Mouse (Mus musculus) heart, embryonic 15.5 days (tissue): ENCODE data around the gene Tbx4. TPM values are rescaled to one million over a fixed set of nuclear protein-coding genes. Genes with fewer than 3 reads are reported as not detected.
A peak's percentile ranks its signal among the peaks of the same experiment; 100 is the strongest.

Experiments used
- ATAC-seq: fragments of 200-750 bp; cut with Nextera tagmentation; replicated peaks from 2 replicates; pipeline ENCODE4 v1.8.0; 2017; ENCODE audit warnings: low read depth, moderate TSS enrichment; ENCODE audit not compliant: insufficient number of reproducible peaks, insufficient read depth, low FRiP score
- H3K27ac ChIP-seq: fragments of 300-500 bp; sonication (generic); 2 replicates; pipeline ENCODE4 v1.5.1; 2015; ENCODE audit warnings: mild to moderate bottlenecking, inconsistent platforms
- H3K27me3 ChIP-seq: fragments of 300-500 bp; sonication (generic); 2 replicates; pipeline ENCODE4 v1.6.1; 2015; ENCODE audit warnings: inconsistent platforms
- H3K36me3 ChIP-seq: fragments of 300-500 bp; sonication (generic); 2 replicates; pipeline ENCODE4 v1.6.1; 2015; ENCODE audit warnings: mild to moderate bottlenecking, inconsistent platforms
- H3K4me1 ChIP-seq: fragments of 300-500 bp; sonication (generic); replicated peaks from 2 replicates; pipeline ENCODE4 v1.6.1; 2015; ENCODE audit warnings: inconsistent platforms
- H3K4me2 ChIP-seq: fragments of 300-500 bp; sonication (generic); 2 replicates; pipeline ENCODE4 v1.6.1; 2015; ENCODE audit warnings: inconsistent platforms, mild to moderate bottlenecking, moderate library complexity
- H3K4me3 ChIP-seq: fragments of 300-500 bp; sonication (generic); 2 replicates; pipeline ENCODE4 v1.5.1; 2015; ENCODE audit warnings: mild to moderate bottlenecking, inconsistent platforms
- H3K9ac ChIP-seq: fragments of 300-500 bp; sonication (generic); 2 replicates; pipeline ENCODE4 v1.6.1; 2015; ENCODE audit warnings: mild to moderate bottlenecking, inconsistent platforms
- H3K9me3 ChIP-seq: fragments of 300-500 bp; sonication (generic); replicated peaks from 2 replicates; pipeline ENCODE4 v1.6.1; 2016; ENCODE audit warnings: inconsistent platforms
- WGBS: fragments of 180-500 bp; shearing (Covaris S2); methylation state at CpG from one replicate; pipeline ENCODE4 v1.1.7; 2015; ENCODE audit warnings: mixed read lengths; 5-methylcytosine and 5-hydroxymethylcytosine counted together
- polyA plus RNA-seq: library from polyadenylated mRNA; unstranded; fragments of >200 nt; fragmentation: Nextera tagmentation; extraction: Ambion mirVana; gene quantifications from 2 replicates; pipeline ENCODE4 v1.2.1, GENCODE M21; 2015

Tbx4 gene
- polyA plus RNA-seq, 1 experiment from 2014 or later: 1.6 TPM

DNA sequence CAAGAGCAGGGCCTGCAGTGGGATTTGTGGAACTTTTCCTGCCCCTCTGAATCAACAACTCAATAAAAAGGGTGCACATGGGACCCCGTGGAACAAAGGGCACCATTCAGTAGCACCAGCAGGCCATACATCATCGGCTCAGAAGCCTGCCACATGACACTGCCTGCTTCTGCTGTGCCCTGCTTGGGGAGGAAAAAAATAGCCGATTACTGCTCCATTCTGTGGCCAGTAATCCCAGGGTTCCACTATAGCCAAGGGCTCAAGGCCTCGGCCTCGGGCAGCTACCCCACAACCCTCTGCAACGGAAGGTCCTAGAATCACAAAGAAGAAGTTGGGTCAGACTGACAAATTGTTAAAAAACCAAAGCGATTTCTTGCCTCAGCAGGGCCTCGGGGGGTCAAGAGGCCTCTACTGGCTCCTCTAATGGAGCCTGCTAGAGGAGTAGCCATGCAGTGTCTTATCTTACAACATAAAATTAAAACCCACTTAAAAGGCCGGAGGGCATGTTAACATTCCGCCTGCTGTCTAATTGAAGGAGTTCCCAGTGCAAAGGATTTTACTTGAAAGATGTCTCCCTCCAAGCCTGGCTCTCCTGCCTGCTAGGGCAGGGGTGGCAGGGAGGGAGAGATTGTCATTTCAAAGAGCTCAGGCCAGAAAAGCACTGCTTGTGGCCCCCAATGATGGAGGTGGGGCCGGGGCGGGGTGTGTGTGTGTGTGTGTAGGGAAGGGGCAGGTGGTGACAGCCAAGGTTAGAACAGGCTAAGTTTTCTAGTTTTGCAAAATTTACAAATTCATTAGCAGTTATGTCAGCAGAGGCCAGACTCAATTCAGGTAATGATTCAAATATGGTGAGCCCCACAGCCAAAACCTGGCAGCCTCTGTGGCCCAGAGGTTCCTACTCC lies 31.1 kb downstream of the Tbx4 start:
- Histone ChIP-seq H3K9ac (no peak overlapping the region), H3K27me3 (peaks cover 42% of the 10 kb centered on the region)
- ATAC-seq: no peak

DNA sequence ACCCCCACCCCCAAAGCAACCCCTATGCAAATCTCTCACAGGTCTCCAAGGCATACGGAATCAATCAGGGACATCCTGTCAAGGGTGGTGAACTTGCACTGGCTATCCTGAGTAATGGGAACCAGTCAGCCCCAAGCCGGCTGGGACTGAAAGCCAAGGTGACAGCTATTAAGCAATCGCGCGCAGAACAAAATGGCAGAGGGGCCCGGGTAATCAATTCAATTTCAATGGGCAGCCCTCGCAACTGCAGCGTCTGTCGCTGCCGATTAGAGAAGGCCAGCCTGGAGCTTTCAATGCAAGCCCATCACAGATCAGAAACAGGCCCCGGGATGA lies 31.7 kb downstream of the Tbx4 start:
- H3K36me3 ChIP-seq: no peaks in the 10 kb centered on the region
- no peak overlapping the region for H3K9ac ChIP-seq
- ATAC-seq: no peak
- H3K4me1 ChIP-seq: peaks cover 2% of the 10 kb centered on the region; the same call in 1 of the 2 replicates
- WGBS: 28% methylated on average over 11 of the region's 11 CpGs
- peaks cover 48% of the 10 kb centered on the region for H3K27me3 ChIP-seq
- no peak overlapping the region for H3K4me2 ChIP-seq
- no peak overlapping the region for H3K27ac ChIP-seq
- H3K4me3 ChIP-seq: no peak overlapping the region
- no peaks in the 10 kb centered on the region for H3K9me3 ChIP-seq

More for the DNA sequence above, 31.1 kb downstream of the Tbx4 start:
- no peak overlapping the region for H3K4me3 ChIP-seq
- no peaks in the 10 kb centered on the region for H3K36me3 ChIP-seq
- no peak overlapping the region for H3K4me2 ChIP-seq
- H3K9me3 ChIP-seq: no peaks in the 10 kb centered on the region
- WGBS: 55% methylated on average over 12 of the region's 12 CpGs
- H3K27ac ChIP-seq: no peak overlapping the region
- H3K4me1 ChIP-seq: peaks cover 2% of the 10 kb centered on the region; the same call in 1 of the 2 replicates

DNA sequence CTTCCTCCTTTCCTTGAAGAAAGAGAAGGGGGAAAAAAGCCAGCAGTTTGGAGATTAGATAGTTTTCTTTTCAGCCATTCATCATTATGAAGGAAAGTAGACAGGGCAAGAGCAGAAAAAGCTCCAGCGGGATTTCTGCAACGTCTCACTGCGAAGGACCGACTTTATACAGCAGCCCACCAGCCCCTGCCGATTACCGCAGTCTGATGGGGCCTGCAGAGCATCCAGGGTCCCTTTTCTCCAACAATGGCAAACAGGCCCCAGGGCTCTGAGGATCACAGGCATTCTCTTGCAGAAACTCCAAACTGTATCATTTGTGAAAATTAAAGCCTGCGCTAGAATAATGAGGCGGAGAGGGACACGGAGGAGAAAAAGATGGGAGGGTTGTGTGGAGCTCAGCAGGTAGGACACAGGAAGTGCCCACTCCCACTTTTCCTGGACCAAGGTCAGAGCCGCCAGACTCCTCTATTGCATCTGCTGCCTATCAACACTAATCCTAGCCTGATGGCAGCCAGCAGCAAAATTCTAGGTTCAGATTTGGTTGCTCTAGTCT lies 32.2 kb downstream of the Tbx4 start:
- Histone ChIP-seq H3K4me2 (no peak overlapping the region), H3K9me3 (no peaks in the 10 kb centered on the region), H3K36me3 (no peaks in the 10 kb centered on the region), H3K27me3 (peaks cover 53% of the 10 kb centered on the region), H3K4me3 (no peak overlapping the region), H3K9ac (no peak overlapping the region), H3K27ac (no peak overlapping the region), H3K4me1 (peaks cover 2% of the 10 kb centered on the region; the same call in 1 of the 2 replicates)
- ATAC-seq: no peak
- WGBS: 48% methylated on average over 10 of the region's 10 CpGs

DNA sequence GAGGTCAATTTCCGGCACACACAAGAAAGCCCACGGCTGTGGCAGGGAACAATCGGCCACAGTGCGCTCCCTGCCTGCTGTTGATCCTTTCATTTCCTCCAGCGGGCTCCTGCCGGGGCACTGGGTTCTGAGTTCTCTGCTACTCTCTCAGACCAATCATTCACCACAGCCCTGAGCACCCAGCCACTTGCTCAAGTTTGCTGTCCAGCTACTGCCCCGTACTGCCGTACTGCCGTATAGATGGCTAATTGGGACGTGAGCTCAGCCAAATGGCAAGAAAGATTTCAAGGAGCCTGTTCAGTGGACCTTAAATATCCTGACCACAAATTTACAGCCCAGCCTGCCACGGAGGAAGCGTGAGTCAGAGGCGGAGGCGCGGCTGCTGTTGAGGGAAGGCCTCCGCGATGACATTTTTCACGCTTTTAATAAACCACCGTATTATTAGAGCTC lies 39.1 kb downstream of the Tbx4 start:
- Histone ChIP-seq H3K4me3 (peak overlapping the region; percentile 37), H3K9ac (no peak overlapping the region), H3K9me3 (no peaks in the 10 kb centered on the region), H3K4me1 (peaks cover 12% of the 10 kb centered on the region), H3K4me2 (peak overlapping the region; percentile 59), H3K27ac (no peak overlapping the region), H3K27me3 (peaks cover 73% of the 10 kb centered on the region), H3K36me3 (no peaks in the 10 kb centered on the region)
- WGBS: 12% methylated on average over 19 of the region's 19 CpGs
- no peak for ATAC-seq

DNA sequence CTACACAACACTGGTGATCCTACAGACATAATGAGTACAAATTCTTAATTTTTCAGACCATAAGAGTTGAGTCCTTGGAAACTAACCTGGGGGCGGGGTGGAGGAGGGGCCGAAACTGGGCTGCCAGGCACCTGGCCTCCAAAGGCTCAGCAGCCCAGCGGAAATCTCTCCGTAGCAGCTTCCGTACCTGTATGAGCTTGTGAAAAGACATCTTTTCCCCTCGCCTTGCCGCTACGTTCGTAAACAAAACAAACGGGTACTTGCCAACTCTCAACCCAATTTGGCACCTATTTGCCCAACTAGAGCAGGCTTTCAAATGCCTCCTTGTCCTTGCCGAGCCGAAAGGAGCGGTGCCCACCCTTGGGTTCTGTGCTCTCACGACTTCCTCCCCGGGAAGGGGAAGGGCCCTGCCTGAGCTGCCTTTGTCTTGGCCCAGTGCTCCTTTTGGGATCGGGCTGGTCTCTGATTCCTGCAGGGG lies 40.1 kb downstream of the Tbx4 start:
- no peak for ATAC-seq
- WGBS: 14% methylated on average over 16 of the region's 16 CpGs
- Histone ChIP-seq H3K9ac (no peak overlapping the region), H3K4me3 (peak overlapping the region; percentile 15; the same call in 1 of the 2 replicates), H3K4me1 (peaks cover 12% of the 10 kb centered on the region), H3K27me3 (peaks cover 65% of the 10 kb centered on the region), H3K27ac (no peak overlapping the region), H3K4me2 (peak overlapping the region; percentile 52), H3K36me3 (no peaks in the 10 kb centered on the region), H3K9me3 (no peaks in the 10 kb centered on the region)

DNA sequence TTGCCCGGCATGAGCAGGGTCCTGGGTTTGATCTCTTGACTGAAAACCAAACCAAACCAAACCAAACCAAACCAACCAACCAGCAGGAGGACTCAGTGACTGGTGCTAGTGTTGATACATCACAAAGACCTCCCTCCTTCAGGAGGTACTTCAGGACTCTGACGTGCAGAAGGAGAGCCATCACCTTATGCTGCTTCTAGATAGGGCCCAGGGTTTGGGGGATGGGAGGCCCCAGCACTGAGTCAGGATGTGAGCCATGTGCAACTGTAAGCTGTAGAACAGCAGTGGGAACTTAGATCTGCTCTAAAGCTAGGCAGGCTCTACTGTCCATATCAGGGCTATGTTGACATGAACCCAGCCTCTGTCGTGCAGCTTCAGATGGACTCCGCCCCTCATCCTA lies 41.9 kb downstream of the Tbx4 start:
- 60% methylated on average over 4 of the region's 4 CpGs for WGBS
- Histone ChIP-seq H3K27ac (no peak overlapping the region), H3K4me1 (peaks cover 12% of the 10 kb centered on the region), H3K9me3 (no peaks in the 10 kb centered on the region), H3K27me3 (peaks cover 51% of the 10 kb centered on the region), H3K4me3 (no peak overlapping the region), H3K36me3 (no peaks in the 10 kb centered on the region), H3K9ac (no peak overlapping the region), H3K4me2 (no peak overlapping the region)
- ATAC-seq: no peak

DNA sequence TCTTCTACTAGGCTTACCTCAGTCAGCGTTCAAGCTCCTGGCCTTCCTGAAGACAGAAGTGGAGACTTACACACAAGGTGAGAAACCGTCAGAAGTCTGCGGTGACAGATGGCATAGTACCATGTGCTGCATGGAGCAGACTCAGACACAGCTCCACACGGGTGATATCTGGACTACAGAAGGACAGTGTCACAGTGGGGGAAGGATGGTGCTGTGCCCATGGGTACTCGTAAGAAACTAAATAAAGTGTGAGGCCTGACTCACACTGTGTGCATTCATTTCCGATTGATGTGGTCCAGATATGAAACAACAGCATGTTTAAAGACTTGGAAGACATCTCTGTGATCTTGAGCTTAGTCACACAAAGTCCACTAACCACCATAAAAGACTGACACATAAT lies 43.4 kb downstream of the Tbx4 start:
- no peak for ATAC-seq
- no peak overlapping the region for H3K27ac ChIP-seq
- no peak overlapping the region for H3K4me3 ChIP-seq
- no peaks in the 10 kb centered on the region for H3K36me3 ChIP-seq
- peaks cover 12% of the 10 kb centered on the region for H3K4me1 ChIP-seq
- peaks cover 44% of the 10 kb centered on the region for H3K27me3 ChIP-seq
- H3K9me3 ChIP-seq: no peaks in the 10 kb centered on the region
- no peak overlapping the region for H3K9ac ChIP-seq
- H3K4me2 ChIP-seq: no peak overlapping the region
- WGBS: 82% methylated on average over 6 of the region's 6 CpGs

DNA sequence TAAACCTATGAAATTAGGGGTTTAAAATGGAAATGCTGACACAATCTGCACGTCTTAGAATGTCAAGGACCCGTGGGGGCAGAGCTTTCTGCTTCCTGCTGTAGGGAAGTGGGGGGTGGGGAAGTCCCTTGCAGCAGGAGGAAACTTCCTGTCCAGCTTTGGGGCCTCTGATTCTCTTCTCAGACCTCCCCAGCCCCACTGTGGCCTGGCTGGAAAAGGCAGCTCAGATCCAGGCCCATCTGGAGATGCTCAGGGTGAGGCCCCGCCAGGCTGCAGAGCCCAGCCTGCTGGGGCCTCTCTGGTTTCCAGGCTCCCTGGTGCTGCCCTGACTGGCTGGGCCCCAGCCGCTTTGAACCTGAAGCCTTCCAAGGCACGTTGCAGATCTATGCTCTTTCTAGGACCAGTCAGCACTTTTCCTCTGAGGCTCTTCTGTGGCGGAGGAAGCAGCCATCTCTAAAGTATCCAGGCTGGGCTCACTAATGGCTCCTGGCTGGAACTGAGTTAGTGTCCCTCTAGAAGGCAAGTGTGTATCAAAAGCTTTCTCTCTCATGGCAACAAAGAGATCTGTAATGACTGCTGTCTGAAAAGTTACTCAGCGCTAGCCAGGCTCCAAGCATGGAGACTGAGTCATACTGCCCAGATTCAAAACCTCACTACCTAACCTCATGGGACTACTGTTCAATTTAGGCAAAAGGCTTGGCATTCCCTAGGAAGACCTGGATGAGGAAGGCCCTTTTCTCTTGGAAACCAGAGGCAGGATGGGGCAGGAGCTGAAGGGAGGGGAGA lies 55.8 kb downstream of the Tbx4 start:
- H3K4me3 ChIP-seq: no peak overlapping the region
- no peak for ATAC-seq
- H3K27me3 ChIP-seq: peaks cover 3% of the 10 kb centered on the region; the same call in 1 of the 2 replicates
- H3K27ac ChIP-seq: peak overlapping the region; percentile 26; the same call in 1 of the 2 replicates
- H3K4me1 ChIP-seq: peaks cover 5% of the 10 kb centered on the region
- no peak overlapping the region for H3K9ac ChIP-seq
- 34% methylated on average over 7 of the region's 7 CpGs for WGBS
- no peaks in the 10 kb centered on the region for H3K36me3 ChIP-seq
- no peak overlapping the region for H3K4me2 ChIP-seq
- no peaks in the 10 kb centered on the region for H3K9me3 ChIP-seq

DNA sequence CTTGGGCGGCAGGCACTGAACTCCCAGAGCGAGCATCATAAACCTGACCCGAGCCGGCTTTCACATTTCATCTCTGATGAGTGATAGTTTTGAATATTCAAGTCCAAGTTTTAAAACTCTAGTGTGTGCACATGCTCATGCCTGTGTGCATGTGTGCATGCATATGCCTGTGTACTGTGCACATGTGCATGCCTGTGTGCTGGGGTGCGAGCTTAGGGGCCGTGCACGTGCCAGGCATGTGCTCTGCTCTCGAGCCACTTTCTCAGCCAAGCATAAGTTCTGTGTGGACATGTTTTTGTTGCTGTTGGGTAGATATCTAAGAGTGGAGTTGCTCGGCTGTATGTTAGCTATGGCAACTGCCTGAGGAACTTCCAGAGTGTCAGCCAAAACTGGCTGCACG lies 62.5 kb downstream of the Tbx4 start:
- 72% methylated on average over 10 of the region's 10 CpGs for WGBS
- Histone ChIP-seq H3K27ac (no peak overlapping the region), H3K4me1 (no peaks in the 10 kb centered on the region), H3K9ac (no peak overlapping the region), H3K4me3 (no peak overlapping the region), H3K36me3 (no peaks in the 10 kb centered on the region), H3K4me2 (no peak overlapping the region), H3K27me3 (0 out of 2 replicates have a peak, but pooled peaks cover 3% of the 10 kb centered on the region), H3K9me3 (no peaks in the 10 kb centered on the region)
- ATAC-seq: no peak

DNA sequence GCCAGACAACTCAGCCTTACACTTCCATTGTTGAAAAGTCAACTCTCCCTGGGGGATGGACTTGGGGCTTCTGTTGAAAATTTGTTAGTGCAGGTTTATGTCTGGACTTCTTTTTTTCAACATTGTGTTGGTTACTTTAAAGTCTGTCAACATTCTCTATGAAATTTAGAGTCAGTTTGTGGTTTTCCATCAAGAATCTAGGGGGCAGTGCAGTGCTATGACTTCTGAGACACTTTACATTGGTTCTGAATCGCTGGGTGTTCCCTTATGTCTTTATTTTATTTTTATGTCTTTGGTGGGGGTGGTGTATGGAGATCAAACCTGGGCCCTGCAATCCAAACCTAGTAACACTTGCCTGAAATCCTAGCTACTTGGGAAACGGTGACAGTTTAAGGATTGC lies 63.5 kb downstream of the Tbx4 start:
- WGBS: 74% methylated on average over 2 of the region's 2 CpGs
- no peak overlapping the region for H3K4me3 ChIP-seq
- H3K9me3 ChIP-seq: no peaks in the 10 kb centered on the region
- H3K36me3 ChIP-seq: no peaks in the 10 kb centered on the region
- no peak overlapping the region for H3K4me2 ChIP-seq
- H3K9ac ChIP-seq: no peak overlapping the region
- H3K27ac ChIP-seq: no peak overlapping the region
- ATAC-seq: no peak
- 0 out of 2 replicates have a peak, but pooled peaks cover under 1% of the 10 kb centered on the region for H3K27me3 ChIP-seq
- no peaks in the 10 kb centered on the region for H3K4me1 ChIP-seq

DNA sequence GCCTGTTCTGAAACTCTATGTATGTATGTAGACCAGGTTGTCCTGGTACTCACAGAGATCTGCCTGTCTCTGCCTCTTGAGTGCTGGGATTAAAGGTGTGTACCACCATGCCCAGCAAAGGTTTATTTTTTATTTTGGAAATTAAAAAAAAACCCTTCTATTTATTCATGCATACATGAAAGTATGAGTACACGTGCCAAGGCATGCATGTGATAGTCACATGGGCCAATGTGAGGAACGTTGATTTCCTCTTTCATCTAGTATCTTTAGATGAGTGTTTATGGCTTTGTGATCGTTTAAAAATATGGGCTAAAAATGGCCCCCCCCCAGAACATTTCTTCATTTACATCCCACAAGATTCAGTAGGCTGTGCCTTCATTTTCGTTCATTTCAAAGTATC lies 66.3 kb downstream of the Tbx4 start:
- Histone ChIP-seq H3K4me3 (no peak overlapping the region), H3K27ac (no peak overlapping the region), H3K4me1 (no peaks in the 10 kb centered on the region), H3K4me2 (no peak overlapping the region), H3K9me3 (no peaks in the 10 kb centered on the region), H3K9ac (no peak overlapping the region), H3K27me3 (no peaks in the 10 kb centered on the region), H3K36me3 (no peaks in the 10 kb centered on the region)
- no peak for ATAC-seq
- WGBS: 74% methylated on average over 4 of the region's 4 CpGs
